Mouse (Mus musculus) megakaryocyte progenitor cell, adult 5-6 weeks (primary cell): ENCODE data around the gene Trpc1. TPM values are rescaled to one million over a fixed set of nuclear protein-coding genes. Genes with fewer than 3 reads are reported as not detected.
A peak's percentile ranks its signal among the peaks of the same experiment; 100 is the strongest.

Experiments
- ATAC-seq: replicated peaks from 2 replicates; pipeline ENCODE4 v1.8.0; 2016; ENCODE audit warnings: mild to moderate bottlenecking, moderate TSS enrichment, inconsistent platforms; ENCODE audit not compliant: poor library complexity
- total RNA-seq, 2 experiments: library from RNA; stranded (forward) in 1 of 2; stranded (reverse) in 1 of 2; fragments of 157-497, 149-512 nt in 1 of 2; fragments of 200-1000 nt in 1 of 2; gene quantifications; 2 replicates each; pipeline versions ENCODE4 v1.2.3 to v1.2.4; 2015 to 2017

The Trpc1 gene
- 0.39 TPM in 1 of 2 replicates, not detected in the other for total RNA-seq (2015)
- total RNA-seq (2017) = 0.33 TPM in 1 of 2 replicates, not detected in the other

- ATAC-seq = peak; percentile 98
These were observed at the start of gene Trpc1 for GRCm38 (mm10) chr9:95750037-95750511. Trpc1 (minus strand) TSS chr9:95750375.

DNA sequence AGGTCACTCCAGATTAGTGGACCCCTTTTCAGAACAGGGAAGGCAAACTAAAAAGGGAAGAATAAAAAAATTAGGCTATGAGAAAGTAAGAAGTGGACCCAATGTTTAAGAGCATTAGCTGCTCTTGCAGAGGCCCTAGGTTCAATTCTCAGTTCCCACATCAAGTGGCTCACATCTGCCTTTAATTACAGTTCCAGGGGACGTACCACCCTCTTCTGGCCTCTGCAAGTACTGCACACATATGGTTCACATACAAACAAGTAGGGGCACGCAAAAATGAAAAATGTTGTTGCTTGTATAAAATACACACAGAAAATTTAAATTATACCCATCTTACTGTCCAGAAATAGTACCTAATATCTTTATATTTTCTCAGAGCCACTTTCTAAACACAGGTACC, 46.1 kb upstream of the Trpc1 start:
- ATAC-seq = no peak

DNA sequence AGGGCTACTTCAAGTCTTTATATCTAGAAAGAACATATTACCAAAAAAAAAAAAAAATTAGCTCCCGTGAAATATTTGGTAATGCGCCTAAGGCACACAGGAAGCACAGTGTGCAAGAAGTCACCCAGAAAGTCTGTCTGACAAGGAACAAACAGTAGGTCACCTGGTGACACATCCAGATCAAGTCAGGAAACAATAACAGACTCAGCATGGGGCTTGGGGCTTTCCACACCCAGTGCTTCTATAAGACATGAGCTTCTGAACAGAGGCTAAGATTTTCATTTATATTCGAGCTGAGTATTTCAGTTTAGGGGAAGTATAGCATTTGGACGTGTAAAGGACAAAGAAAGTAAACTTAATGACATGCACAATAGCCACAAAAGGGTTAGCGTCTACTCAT, 45.7 kb upstream of the Trpc1 start:
- no peak for ATAC-seq

DNA sequence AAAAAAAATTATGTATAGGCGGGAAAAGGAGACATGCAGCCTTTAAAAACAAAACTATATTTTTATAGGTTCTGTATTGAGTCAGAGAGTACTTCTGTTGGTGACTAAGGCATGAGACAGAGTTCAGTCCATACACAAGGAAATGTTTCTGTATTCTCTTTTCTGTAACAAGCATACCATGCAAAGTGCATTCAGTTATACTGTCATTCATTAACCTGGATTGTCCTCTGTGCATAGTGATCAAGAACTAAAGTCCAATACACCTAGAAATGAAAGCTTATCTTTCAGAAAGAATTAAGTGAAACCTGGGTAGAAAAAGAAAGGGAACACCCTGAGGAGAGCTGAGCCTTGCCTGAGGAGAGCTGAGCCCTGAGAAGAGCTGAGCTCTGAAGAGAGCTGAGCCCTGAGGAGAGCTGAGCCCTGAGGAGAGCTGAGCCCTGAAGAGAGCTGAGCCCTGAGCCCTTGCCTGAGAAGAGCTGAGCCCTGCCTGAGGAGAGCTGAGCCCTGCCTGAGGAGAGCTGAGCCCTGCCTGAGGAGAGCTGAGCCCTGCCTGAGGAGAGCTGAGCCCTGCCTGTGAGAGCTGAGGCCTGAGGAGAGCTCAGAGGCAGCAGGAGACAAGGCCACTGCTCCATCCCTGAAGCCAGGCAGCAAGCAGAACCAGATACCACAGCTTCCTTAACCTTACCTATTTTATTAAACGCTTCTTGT, 45.1 kb upstream of the Trpc1 start:
- ATAC-seq = no peak

DNA sequence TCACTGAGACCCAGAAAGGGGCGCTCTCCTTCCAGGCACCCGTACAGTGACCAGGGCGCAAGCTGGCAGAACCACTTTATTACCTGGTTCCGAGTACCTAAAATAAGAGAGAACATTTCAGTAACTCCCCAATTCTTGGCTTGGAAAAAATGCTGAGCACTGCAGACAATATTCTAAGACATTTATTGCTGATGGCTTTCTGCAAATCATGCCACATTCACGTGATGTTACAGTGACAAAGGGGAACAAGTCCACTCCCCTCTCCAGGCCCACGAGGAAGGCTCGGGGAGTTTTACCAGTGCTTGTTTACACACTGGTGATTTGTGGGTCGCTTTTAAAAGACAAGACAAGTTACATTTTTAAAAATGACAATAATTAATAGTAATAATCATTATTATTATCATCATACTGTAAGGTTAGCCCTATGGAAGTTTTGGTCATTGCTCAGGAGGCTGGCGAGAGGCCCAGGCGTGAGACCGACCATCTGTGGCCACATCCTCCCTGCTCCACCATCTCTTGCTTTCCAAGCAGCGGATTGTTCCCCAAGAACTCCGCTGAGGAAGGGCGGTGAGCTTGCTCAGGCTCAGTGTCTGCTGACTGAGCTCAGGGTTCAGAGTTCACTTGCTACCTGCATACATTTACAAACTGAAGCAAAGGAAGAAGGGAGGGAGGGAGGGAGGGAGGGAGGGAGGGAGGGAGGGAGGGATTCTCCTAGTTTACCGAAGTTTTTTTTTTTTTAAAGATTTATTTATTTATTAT, 44.0 kb upstream of the Trpc1 start:
- ATAC-seq = no peak

- ATAC-seq = no peak
These were observed 34.8 kb upstream of the Trpc1 start for GRCm38 (mm10) chr9:95784888-95785511.

- no peak for ATAC-seq
These were observed 33.6 kb upstream of the Trpc1 start for GRCm38 (mm10) chr9:95783646-95784293.

- no peak for ATAC-seq
These were observed 21.5 kb upstream of the Trpc1 start for GRCm38 (mm10) chr9:95771671-95772070.

DNA sequence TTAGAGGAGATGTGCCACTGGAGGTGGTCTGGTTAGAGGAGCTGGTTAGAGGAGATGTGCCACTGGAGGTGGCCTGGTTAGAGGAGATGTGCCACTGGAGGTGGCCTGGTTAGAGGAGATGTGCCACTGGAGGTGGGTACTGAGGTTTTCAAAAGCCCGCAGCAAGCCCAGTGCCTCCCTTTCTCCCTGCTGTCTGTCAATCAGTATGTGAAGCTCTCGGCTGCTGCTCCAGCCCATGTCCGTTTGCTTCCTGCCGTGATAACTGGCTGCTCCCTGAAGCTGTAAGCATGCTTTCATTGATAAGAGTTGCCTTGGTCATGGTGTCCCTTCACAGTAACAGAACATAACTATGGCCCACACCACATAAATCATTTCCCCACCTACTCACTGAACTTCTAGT, 13.0 kb upstream of the Trpc1 start:
- ATAC-seq = no peak

GRCm38 (mm10) chr9:95762228-95762627, 12.1 kb upstream of the Trpc1 start:
- ATAC-seq = peak; percentile 52

DNA sequence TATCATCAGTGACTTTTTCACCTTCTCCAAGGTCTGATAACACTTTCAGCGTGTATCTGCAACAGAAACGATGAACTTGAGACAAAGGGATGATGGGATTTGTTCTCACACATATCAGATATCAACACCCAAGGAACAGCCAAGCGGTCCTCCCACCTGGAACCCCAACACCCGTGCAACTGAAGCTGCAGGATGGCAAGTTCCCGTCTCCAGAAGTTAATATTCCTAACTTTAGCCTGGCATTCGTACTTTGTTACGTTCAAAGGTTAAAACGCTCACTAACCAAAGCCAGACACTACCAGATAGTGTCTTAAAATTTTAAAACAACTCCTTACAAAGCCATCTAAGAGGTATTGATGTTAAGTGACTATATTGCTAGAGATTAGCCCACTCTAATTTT, 11.2 kb upstream of the Trpc1 start:
- ATAC-seq = no peak

DNA sequence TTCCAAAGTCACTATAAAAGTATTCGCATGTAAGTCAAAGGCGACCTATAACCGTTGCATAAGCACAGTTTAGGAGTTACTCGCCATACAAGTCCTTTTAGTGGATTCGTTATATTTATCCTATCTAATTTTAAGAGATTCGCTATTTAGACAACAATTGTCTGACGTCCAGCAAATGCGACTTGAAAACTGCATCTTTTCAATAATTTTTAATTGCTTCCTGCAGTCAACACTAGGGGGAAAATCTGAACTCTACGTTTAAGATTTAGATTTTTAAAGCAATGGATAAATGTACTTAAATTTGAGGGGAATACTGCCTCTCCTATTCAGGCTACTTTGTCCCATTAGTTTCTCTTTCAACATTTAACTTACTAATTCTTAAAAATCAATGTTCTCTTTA, 571 bp upstream of the Trpc1 start:
- ATAC-seq = no peak

DNA sequence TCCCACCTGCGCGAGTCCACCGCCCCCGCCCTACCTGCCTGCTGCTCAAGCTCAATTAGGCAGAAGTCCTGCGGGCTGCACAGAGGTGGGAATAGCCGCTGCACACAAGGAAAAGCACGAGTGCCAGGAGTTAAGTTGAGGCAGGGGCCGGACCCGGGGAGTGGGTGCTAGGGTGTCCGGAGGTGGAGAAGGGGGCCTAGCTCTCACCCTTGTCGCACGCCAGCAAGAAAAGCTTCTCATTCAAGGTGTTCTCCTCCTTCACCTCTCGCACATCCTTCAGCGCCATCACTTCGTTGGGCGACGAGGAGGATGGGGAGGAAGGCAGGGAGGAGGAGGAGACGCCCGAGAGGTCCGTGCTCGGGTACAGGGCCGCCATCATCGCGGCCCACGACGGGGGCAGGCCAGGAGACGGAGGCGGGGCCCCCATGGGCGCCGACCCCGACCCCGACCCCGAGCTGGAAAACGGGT, 680 bp downstream of the Trpc1 start:
- no peak for ATAC-seq

- ATAC-seq = no peak
These were observed 2.9 kb downstream of the Trpc1 start for GRCm38 (mm10) chr9:95747298-95747697.

- ATAC-seq = peak; percentile 70
These were observed 5.1 kb downstream of the Trpc1 start for GRCm38 (mm10) chr9:95744845-95745613.

DNA sequence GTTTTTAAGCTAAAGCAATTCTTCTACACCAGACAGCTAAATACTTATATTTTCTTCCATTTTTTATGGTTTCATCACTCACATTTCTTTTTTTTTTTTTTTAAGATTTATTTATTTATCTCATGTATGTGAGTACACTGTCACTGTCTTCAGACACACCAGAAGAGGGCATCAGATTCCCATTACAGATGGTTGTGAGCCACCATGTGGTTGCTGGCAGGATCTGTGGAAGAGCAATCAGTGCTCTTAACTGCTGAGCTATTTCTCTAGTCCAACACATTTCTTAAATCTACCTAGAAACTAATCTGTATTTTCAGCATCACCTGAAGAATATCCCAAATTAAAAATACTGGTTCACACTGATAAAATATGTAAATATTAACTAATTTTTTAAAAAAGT, 13.9 kb downstream of the Trpc1 start:
- ATAC-seq = no peak

DNA sequence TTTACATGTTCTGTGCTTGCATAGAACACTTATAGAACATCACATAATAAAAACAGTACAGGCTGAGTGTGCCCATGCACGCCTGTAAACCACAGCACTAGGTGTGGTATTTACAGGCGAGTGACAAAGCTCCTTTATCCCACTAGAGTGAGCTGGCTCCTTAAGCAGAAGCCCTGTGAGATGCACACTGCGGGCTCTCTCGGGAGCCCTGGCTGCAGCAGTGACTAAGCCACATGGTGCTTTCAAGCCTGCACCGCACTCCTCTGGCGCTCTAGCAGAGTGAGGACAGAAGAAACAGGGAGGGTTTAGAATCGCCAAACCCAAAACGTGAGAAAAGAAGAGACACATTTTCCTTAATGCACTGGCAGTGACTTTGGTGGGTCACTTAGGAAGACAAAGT, 37.6 kb downstream of the Trpc1 start:
- ATAC-seq = no peak

- ATAC-seq = peak; percentile 78
These were observed 41.2 kb downstream of the Trpc1 start for GRCm38 (mm10) chr9:95708943-95709342.

- no peak for ATAC-seq
These were observed 44.8 kb downstream of the Trpc1 start for GRCm38 (mm10) chr9:95705371-95705770.

DNA sequence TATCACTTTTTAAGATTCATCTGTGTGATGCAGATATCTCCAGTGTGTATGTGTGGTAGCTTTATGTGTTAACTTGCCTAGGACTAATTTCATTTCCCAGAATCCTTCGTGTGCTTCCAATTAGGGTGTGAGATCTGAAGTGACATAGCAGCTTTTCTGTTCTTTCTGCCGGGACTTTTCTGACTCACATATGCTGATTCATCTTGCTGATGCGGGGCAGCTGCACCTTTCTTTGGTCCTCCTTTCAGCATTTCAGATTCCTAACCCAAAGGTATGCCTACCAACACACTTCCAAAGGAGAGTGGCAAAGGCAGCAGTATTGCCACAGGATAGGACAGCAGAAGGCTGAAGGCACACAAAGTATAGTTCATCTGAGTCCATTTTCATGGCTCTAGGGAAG, 46.1 kb downstream of the Trpc1 start:
- ATAC-seq = no peak
